Mouse (Mus musculus) heart, embryonic 14.5 days (tissue): ENCODE measurements at regions not wholly inside any gene's neighbourhood (a gene's known extent, or its start where the extent isn't known, plus 50 kb on each side); places are given as distances from the start of the nearest gene placed in this dataset.

Source experiments
- ATAC-seq: fragments of 200-750 bp; cut with Nextera tagmentation; 2 replicates; pipeline ENCODE4 v1.8.0; 2017; ENCODE audit warnings: low read depth, moderate TSS enrichment; ENCODE audit not compliant: insufficient number of reproducible peaks, insufficient read depth, low FRiP score
- H3K27ac ChIP-seq, 2 experiments: fragments of 200-500 bp in 1 of 2; fragments of 300-500 bp in 1 of 2; sonication (generic) in 1 of 2; replicated peaks in 1 of 2; 2 replicates each; pipeline ENCODE4 v1.5.1; 2012 to 2014; ENCODE audit warnings: low read depth in 2 of 2, low read length in 2 of 2, control low read depth in 1 of 2, mild to moderate bottlenecking in 1 of 2, mixed read lengths in 1 of 2; ENCODE audit not compliant: control insufficient read depth in 1 of 2, insufficient read depth in 1 of 2
- H3K27me3 ChIP-seq: fragments of 300-500 bp; sonication (generic); 2 replicates; pipeline ENCODE4 v1.6.1; 2014; ENCODE audit warnings: mild to moderate bottlenecking, low read length, control low read depth; ENCODE audit not compliant: control insufficient read depth, insufficient read depth
- H3K36me3 ChIP-seq: fragments of 300-500 bp; sonication (generic); 2 replicates; pipeline ENCODE4 v1.6.1; 2014; ENCODE audit warnings: mild to moderate bottlenecking, control low read depth, low read length, mixed read lengths; ENCODE audit not compliant: control insufficient read depth, insufficient read depth
- H3K4me1 ChIP-seq, 2 experiments: fragments of 200-500 bp in 1 of 2; fragments of 300-500 bp in 1 of 2; sonication (generic) in 1 of 2; 2 replicates each; pipeline ENCODE4 v1.6.1; 2012 to 2014; ENCODE audit warnings: low read length in 2 of 2, control low read depth in 1 of 2, mixed read lengths in 1 of 2; ENCODE audit not compliant: control insufficient read depth in 2 of 2, insufficient read depth in 2 of 2
- H3K4me2 ChIP-seq: fragments of 300-500 bp; sonication (generic); 2 replicates; pipeline ENCODE4 v1.6.1; 2014; ENCODE audit warnings: mild to moderate bottlenecking, low read length
- H3K4me3 ChIP-seq, 2 experiments: fragments of 200-500 bp in 1 of 2; fragments of 300-500 bp in 1 of 2; sonication (generic) in 1 of 2; 2 replicates each; pipeline ENCODE4 v1.5.1; 2012 to 2014; ENCODE audit warnings: low read length in 2 of 2, mild to moderate bottlenecking in 2 of 2, control low read depth in 1 of 2, low read depth in 1 of 2, moderate library complexity in 1 of 2; ENCODE audit not compliant: control insufficient read depth in 1 of 2, insufficient read depth in 1 of 2
- H3K9ac ChIP-seq: fragments of 300-500 bp; sonication (generic); 2 replicates; pipeline ENCODE4 v1.6.1; 2014; ENCODE audit warnings: mild to moderate bottlenecking, low read length
- H3K9me3 ChIP-seq: fragments of 300-500 bp; sonication (generic); 2 replicates; pipeline ENCODE4 v1.6.1; 2016; ENCODE audit warnings: low read length, control low read depth; ENCODE audit not compliant: control insufficient read depth
- WGBS: fragments of 180-500 bp; shearing (Covaris S2); extraction: QIAGEN DNeasy Blood & Tissue Kit; methylation state at CpG from one replicate; pipeline ENCODE4 v1.1.7; 2014; 5-methylcytosine and 5-hydroxymethylcytosine counted together

DNA sequence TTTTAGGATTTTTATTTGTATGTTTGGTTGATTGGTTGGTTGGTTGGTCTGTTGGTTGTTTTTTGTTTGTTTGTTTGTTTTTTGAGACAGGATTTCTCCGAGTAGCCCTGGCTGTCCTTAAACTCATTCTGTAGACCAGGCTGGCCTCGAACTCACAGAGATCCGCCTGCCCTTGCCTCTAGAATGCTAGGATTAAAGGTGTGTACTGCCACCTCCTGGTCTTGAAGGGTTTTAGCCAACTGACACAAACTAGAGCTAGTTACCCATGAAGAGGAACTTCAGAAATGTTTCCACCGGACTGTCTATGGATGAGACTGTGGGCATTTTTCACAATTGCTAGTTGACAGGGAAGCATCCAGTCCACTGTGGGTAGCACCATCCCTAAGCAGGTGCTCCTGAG lies 191.7 kb downstream of the Matn1 start:
- H3K4me3 ChIP-seq: no peak overlapping the region
- H3K36me3 ChIP-seq: no peaks in the 10 kb centered on the region
- no peaks in the 10 kb centered on the region for H3K4me1 ChIP-seq
- ATAC-seq: no peak
- H3K9ac ChIP-seq: no peak overlapping the region
- H3K27me3 ChIP-seq: no peaks in the 10 kb centered on the region; the same call in 1 of the 2 replicates
- no peaks in the 10 kb centered on the region for H3K9me3 ChIP-seq
- no peak overlapping the region for H3K4me2 ChIP-seq
- 74% methylated on average over 4 of the region's 4 CpGs for WGBS
- no peak overlapping the region for H3K27ac ChIP-seq

DNA sequence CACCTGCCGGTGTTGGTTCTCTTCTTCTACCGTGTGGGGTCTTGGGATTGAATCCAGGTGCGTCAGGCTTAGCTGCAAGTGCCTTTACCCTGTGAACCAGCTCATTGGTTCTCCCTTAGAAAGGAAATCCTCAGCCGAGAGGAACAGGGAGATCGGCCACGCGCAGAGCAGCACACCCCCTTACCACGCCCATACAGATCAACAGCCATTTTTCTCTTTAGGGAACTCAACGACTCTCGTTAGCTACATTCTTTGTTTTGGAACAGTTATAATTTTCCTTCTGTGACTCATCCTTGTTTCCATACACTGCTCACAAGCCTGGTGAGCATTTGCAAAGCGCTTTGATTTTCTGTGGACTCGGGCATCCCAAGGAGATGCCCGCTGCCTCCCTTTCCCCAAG lies 194.7 kb downstream of the Matn1 start:
- Histone ChIP-seq H3K27me3 (no peaks in the 10 kb centered on the region), H3K9ac (no peak overlapping the region), H3K27ac (no peak overlapping the region), H3K4me3 (no peak overlapping the region), H3K36me3 (no peaks in the 10 kb centered on the region), H3K4me2 (no peak overlapping the region), H3K4me1 (no peaks in the 10 kb centered on the region), H3K9me3 (no peaks in the 10 kb centered on the region)
- ATAC-seq: no peak
- WGBS: 81% methylated on average over 13 of the region's 13 CpGs

- ATAC-seq: no peak
- no peak overlapping the region for H3K27ac ChIP-seq
- H3K4me3 ChIP-seq: no peak overlapping the region
- no peak overlapping the region for H3K4me2 ChIP-seq
- no peaks in the 10 kb centered on the region for H3K27me3 ChIP-seq
- no peaks in the 10 kb centered on the region for H3K36me3 ChIP-seq
- H3K9me3 ChIP-seq: peaks cover 4% of the 10 kb centered on the region; the same call in 1 of the 2 replicates
- no peak overlapping the region for H3K9ac ChIP-seq
- WGBS: 77% methylated on average over 17 of the region's 17 CpGs
- no peaks in the 10 kb centered on the region for H3K4me1 ChIP-seq
These were observed 197.8 kb downstream of the Matn1 start for GRCm38 (mm10) chr4:131141890-131142465.

DNA sequence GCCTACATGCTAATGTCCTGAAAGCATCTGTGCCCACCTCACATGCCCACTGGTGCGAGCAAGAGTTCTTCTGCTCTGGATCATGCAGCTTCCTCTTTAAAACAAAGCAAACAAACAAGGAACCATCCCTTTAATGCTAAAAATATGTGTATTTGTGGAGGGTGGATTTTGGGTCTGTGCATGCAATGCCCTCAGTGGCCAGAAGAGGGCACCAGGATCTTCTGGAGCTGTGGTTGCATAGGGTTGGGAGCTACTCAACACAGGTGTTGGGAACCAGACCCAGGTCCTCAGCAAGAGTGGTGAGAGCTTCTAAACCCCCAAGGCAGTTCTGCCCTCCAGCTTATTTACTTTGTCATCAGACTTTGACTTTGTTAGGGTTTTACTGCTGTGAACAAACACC lies 201.3 kb downstream of the Matn1 start:
- no peak for ATAC-seq
- WGBS: 52% methylated on average over 1 of the region's 1 CpGs
- no peak overlapping the region for H3K4me2 ChIP-seq

GRCm38 (mm10) chr4:131148042-131148747 lies 204.0 kb downstream of the Matn1 start:
- peaks cover 4% of the 10 kb centered on the region; the same call in 1 of the 2 replicates for H3K27me3 ChIP-seq
- H3K9me3 ChIP-seq: peaks cover 4% of the 10 kb centered on the region; the same call in 1 of the 2 replicates
- H3K36me3 ChIP-seq: no peaks in the 10 kb centered on the region
- ATAC-seq: no peak
- H3K27ac ChIP-seq: no peak overlapping the region
- no peak overlapping the region for H3K4me3 ChIP-seq
- WGBS: 57% methylated on average over 16 of the region's 16 CpGs
- no peaks in the 10 kb centered on the region for H3K4me1 ChIP-seq
- H3K9ac ChIP-seq: no peak overlapping the region
- H3K4me2 ChIP-seq: no peak overlapping the region

More for the DNA sequence above, 201.3 kb downstream of the Matn1 start:
- no peak overlapping the region for H3K9ac ChIP-seq
- H3K4me3 ChIP-seq: no peak overlapping the region
- H3K9me3 ChIP-seq: peaks cover 4% of the 10 kb centered on the region; the same call in 1 of the 2 replicates
- H3K36me3 ChIP-seq: no peaks in the 10 kb centered on the region
- no peaks in the 10 kb centered on the region for H3K27me3 ChIP-seq
- no peaks in the 10 kb centered on the region for H3K4me1 ChIP-seq
- H3K27ac ChIP-seq: no peak overlapping the region

- 64% methylated on average over 5 of the region's 5 CpGs for WGBS
- Histone ChIP-seq H3K4me3 (no peak overlapping the region), H3K4me2 (no peak overlapping the region), H3K9ac (no peak overlapping the region), H3K9me3 (peaks cover 4% of the 10 kb centered on the region; the same call in 1 of the 2 replicates), H3K27ac (no peak overlapping the region), H3K36me3 (no peaks in the 10 kb centered on the region), H3K4me1 (no peaks in the 10 kb centered on the region), H3K27me3 (peaks cover 4% of the 10 kb centered on the region; the same call in 1 of the 2 replicates)
- ATAC-seq: no peak
These were observed 205.3 kb downstream of the Matn1 start for GRCm38 (mm10) chr4:131149466-131149865.

- Histone ChIP-seq H3K4me1 (no peaks in the 10 kb centered on the region), H3K4me3 (no peak overlapping the region), H3K27me3 (0 out of 2 replicates have a peak, but pooled peaks cover 6% of the 10 kb centered on the region), H3K4me2 (no peak overlapping the region), H3K9ac (no peak overlapping the region), H3K27ac (no peak overlapping the region), H3K36me3 (no peaks in the 10 kb centered on the region), H3K9me3 (no peaks in the 10 kb centered on the region)
- ATAC-seq: no peak
- 54% methylated on average over 5 of the region's 5 CpGs for WGBS
These were observed 215.5 kb downstream of the Matn1 start for GRCm38 (mm10) chr4:131159712-131160111.
